Mouse (Mus musculus): ENCODE results near the gene Coq4. TPM values are rescaled to one million over a fixed set of nuclear protein-coding genes. Genes with fewer than 3 reads are reported as not detected.

Gene Coq4
- polyA plus RNA-seq (2017; shearing (Covaris generic)), result 6.1 TPM

DNA sequence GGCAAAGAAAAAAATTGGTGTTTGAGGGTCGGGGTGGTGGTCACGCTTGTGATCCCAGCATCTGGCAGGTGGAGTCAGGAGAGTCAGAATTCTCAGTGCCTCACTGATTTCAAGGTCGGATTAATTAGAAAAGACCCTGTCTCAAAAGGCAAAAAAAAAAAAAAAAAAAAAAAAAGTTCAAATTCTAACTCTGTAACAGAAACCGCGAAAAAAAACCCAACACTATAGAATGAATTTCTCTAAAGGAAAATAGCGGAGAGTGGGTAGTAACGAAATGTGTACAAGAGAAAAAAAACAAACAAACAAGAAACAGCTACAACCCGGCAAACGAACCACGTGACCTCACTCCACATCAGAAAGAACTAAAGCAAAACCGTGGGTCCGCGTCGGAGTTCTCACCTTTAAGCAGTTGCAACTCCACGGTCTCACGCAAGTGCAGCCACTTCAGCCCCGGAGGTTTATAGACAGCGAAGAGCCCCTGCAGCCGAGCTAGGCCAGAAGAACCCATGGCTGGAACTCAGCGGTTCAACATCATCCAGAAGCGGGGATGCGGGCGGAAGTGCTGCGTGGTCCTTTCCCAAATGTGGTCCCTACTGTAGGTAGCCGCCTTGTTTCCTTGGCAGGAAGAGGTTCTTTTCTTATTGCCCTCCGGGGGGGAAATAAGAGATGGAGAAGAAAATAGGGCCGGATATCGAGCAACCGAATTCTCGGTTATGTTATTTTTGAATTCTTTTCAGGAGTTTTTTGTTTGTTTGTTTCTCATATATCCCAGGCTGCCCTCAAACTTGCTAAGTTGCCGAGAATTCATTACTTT lies at the start of gene Coq4:
Gene Coq4, plus strand, starts transcription at position 390 of the 814 bp plus-strand sequence.

DNA sequence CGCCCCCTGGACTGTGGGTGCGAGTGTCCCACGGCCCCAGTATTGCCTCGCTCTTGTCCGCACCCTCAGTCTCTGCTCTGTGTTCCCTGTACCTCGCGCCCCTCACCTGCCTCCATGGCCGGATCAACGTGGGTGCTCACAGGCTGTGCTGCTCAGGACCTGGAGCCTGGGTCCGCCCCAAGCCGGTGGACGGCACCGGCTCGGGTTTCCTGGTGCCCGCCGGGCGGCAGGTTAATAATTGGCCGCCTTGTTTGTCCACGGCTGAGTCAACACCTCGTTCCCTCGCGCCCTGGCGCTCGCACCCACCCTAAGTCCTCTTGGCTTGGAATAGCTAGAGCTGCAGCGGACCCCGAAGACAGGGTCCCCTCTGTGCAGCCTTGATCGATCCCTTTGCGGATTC lies 35.8 kb upstream of the Coq4 start, which contains the start of gene Gm13420:
Gene Gm13420, minus strand, starts transcription at position 189 of the 400 bp plus-strand sequence.

DNA sequence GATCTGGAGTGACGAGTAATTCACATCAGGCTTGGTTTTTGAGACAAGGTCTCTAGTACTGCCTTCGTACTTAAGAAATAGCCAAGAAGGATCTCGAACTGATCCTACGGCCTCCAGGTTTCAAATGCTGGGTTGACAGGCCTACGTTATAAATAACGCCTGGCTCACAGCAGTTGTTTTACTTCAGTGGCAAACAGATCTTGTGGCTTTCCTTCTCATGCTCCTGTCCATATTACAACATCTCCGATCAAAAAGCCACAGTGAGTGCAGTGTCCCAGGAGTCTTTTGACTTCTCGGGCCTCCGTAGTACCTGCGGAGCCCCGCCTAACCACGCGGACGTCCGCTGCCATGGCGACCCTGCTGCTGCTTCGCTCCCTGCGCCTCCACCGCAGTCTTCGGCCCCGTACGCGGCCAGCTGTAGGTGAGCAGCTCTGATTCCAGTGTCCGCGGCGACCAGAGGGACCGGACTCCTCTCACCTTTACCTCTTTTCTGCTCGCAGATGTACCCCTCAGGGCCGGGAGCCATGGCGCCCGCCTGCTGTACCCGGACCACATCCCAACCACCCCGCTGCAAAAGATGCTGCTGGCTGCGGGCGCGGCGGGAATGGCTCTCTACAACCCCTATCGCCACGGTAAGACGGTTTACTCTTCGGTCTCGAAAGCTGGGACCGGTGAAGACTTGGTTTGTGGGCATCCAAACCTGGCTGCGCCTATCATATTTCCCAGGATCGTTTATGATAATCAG lies 816 bp downstream of the Coq4 start, which contains the start of gene Trub2:
Gene Trub2, minus strand, starts transcription at position 566 of the 745 bp plus-strand sequence.

DNA sequence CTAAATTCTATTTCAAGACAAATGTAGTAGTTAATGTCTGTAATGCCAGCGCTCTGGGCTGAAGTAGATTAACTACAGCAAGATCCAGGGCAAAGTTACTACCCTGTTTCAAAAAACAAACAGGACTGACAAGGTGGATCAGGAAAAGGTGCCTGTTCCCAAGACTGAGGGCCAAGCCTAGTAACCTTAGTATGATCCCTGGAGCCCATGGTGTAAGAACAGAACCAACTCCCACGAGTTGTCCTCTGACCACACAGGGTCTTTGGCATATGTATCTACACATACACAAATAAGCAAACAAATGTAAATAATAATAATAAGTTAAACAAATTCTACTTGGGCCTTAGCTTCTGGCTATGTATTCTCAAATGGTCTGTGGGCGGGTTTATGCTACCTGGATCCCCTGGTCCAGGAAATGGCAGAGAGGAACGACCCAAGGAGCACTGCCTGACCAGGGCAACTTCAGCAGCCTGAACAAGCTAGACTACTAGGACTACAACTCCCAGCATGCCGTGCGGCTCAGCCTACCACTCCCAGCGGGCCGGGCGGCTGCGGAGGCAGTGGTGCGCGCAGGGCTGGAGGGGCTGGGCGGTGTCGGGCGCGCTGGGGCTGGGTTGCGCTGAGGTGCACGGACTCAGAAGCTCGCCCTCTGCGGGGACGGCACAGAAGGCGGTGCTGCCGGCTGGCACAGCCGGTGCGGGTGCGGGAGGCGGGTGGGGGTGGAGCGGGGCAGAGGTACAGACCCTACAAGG lies 15.0 kb downstream of the Coq4 start, which contains the start of gene Slc27a4:
Gene Slc27a4, plus strand, starts transcription at position 560 of the 752 bp plus-strand sequence.

DNA sequence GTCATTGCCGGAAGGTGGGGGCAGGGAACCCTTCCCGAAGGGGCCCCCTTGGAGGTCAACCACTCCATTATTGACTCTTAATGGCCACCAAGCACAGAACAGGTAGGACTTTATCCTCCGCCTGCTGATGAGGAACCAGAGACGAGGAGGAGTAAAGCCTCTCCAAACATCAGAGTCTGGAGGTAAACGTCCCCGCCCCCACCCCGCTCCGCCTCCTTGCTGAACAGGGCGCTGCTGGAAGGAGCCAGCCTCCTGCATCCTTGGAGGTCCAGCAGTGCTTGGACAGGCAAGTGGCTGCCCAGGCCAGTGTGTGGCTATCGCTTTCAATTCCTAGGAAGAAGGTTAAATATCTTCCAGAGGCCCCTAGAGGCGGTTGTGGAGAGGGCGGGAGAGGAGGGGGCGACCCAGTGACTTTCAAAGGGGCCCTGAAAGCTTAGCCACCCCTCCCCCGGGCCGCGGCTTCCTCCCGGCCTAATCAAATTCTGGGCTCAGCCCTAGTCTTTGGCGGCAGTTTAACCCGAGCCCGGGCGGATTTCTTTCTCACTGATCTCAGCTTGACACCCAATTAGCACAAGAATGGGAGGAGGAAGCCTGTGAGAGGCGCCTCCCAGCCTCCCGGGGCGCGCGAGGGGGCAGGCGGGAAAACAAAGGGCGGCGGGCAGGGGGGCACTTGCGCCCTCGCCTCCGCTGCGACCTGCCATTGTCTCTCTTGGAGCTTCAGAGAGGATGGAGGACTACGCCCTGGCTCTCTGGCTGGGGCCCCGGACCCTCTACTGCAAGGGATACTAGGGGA lies 32.9 kb downstream of the Coq4 start, which contains the start of gene Urm1:
Gene Urm1, plus strand, starts transcription at position 51 of the 793 bp plus-strand sequence.

Other genes starting within 250 kb of the Coq4 start
- gene Rapgef1, start 167.8 kb upstream of the Coq4 start, polyA plus RNA-seq (2017; shearing (Covaris generic)), result 37.9 TPM
- not detected for gene Gm13420, start 35.8 kb upstream of the Coq4 start, polyA plus RNA-seq (2017; shearing (Covaris generic))
- gene Gm13547, start 28.2 kb upstream of the Coq4 start, polyA plus RNA-seq (2017; shearing (Covaris generic)), result not detected
- gene Trub2, start 1.0 kb downstream of the Coq4 start, polyA plus RNA-seq (2017; shearing (Covaris generic)), result 19.3 TPM
- 3.4 TPM for gene Slc27a4, start 15.1 kb downstream of the Coq4 start, polyA plus RNA-seq (2017; shearing (Covaris generic))
- 19.6 TPM for gene Urm1, start 32.6 kb downstream of the Coq4 start, polyA plus RNA-seq (2017; shearing (Covaris generic))
- gene Cercam, start 81.7 kb downstream of the Coq4 start, polyA plus RNA-seq (2017; shearing (Covaris generic)), result 2.4 TPM
- 63.6 TPM for gene Odf2, start 101.7 kb downstream of the Coq4 start, polyA plus RNA-seq (2017; shearing (Covaris generic))
- gene Gle1, start 147.9 kb downstream of the Coq4 start, polyA plus RNA-seq (2017; shearing (Covaris generic)), result 53.7 TPM
- 87.7 TPM for gene Sptan1, start 178.1 kb downstream of the Coq4 start, polyA plus RNA-seq (2017; shearing (Covaris generic))